Mouse (Mus musculus) adrenal gland, postnatal 10 days (tissue): Measurements from ENCODE around the gene Cldn34b4. TPM values are rescaled to one million over a fixed set of nuclear protein-coding genes. Genes with fewer than 3 reads are reported as not detected.

Experiments
- DNase-seq: peaks from one replicate; pipeline ENCODE4 v3.0.0; 2021; ENCODE audit warnings: mixed read lengths
- long read RNA-seq, 2 experiments: library from polyadenylated mRNA; stranded (forward); transcript quantifications; one replicate each; pipeline ENCODE4 v2.0.0; 2021
- total RNA-seq, 2 experiments: library from RNA; stranded (reverse); gene quantifications; 2 replicates each; pipeline ENCODE4 v1.2.3; 2021

The Cldn34b4 gene
- total RNA-seq = not detected
- long read RNA-seq, experiment 1 = 0 reads
- long read RNA-seq, experiment 2 = 0 reads

DNA sequence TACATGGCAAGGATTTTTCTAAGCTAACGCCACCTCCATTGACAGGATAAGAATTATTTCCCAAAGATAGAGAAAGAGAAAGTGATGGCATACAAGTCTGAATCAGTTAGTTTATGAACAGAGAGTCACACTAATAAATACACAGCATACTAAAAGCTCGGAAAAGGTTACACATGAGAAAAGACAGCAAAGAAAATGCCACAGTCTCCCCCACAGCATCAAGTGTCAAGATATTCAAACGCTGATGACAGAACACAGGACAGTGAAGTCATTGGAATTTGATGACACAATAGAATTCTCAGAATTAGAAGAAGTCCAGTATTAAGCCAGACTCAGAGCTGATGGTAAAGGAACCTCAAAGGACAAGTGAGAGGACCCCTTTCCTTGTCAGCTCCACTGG lies at the start of gene Cldn34b4:
Gene Cldn34b4, plus strand, starts transcription at position 301 of the 400 bp plus-strand sequence.
- DNase-seq = no peak

Other genes starting within 250 kb of the Cldn34b4 start
- not detected for gene Cldn34b3, start 129.0 kb upstream of the Cldn34b4 start, total RNA-seq
- gene Cldn34d, start 209.6 kb downstream of the Cldn34b4 start, total RNA-seq = not detected